Comparison of ENCODE assay signal across 8 mouse cellular contexts in genomic region chrX:106603386-106603785, GRCm38 (mm10). TPM values are rescaled to one million over a fixed set of nuclear protein-coding genes. Genes with fewer than 3 reads are reported as not detected.
A peak's percentile ranks its signal among the peaks of the same experiment; 100 is the strongest.
DNase-seq lines count a peak whose midpoint lies in the region; ATAC-seq and TF ChIP-seq lines count a peak whose summit lies in the region.

Cysltr1 (minus strand) TSS chrX:106603679.

- peak within 1 kb of the TSS; percentile 54 for H3K4me2 ChIP-seq in heart, embryonic 12.5 days
- H3K4me2 ChIP-seq in kidney, postnatal 0 days (ENCODE audit: low read length) = peak within 1 kb of the TSS; percentile 43

- WGBS in heart, embryonic 12.5 days = 17% methylated on average over 6 of the region's 6 CpGs
- WGBS in kidney, postnatal 0 days = 24% methylated on average over 6 of the region's 6 CpGs

- no peak for ATAC-seq in heart, embryonic 12.5 days (ENCODE audit: insufficient number of reproducible peaks, low FRiP score)
- ATAC-seq in kidney, postnatal 0 days (replicated peaks; ENCODE audit: low FRiP score, low read depth) = no peak
- ATAC-seq in megakaryocyte progenitor cell, adult 5-6 weeks (replicated peaks; ENCODE audit: poor library complexity) = peak; percentile 90

- no peak within 1 kb of the TSS for H3K27ac ChIP-seq in heart, embryonic 12.5 days (ENCODE audit: poor library complexity, severe bottlenecking)
- peak within 1 kb of the TSS; percentile 10; the same call in 1 of the 2 replicates for H3K27ac ChIP-seq in kidney, postnatal 0 days
- H3K27ac ChIP-seq in left cerebral cortex, adult 2 months = no peak within 1 kb of the TSS

- 0 out of 2 replicates have a peak, but pooled peaks cover 4% of the 10 kb centered on the region for H3K4me1 ChIP-seq in heart, embryonic 12.5 days (replicated peaks)
- H3K4me1 ChIP-seq in kidney, postnatal 0 days (replicated peaks; ENCODE audit: insufficient read depth, low read length) = no peaks in the 10 kb centered on the region

- H3K27me3 ChIP-seq in heart, embryonic 12.5 days (replicated peaks) = no peaks in the 10 kb centered on the region
- H3K27me3 ChIP-seq in kidney, postnatal 0 days (ENCODE audit: insufficient read depth, low read length) = no peaks in the 10 kb centered on the region

- H3K9me3 ChIP-seq in heart, embryonic 12.5 days (replicated peaks) = no peaks in the 10 kb centered on the region
- H3K9me3 ChIP-seq in kidney, postnatal 0 days (replicated peaks; ENCODE audit: low read length) = no peaks in the 10 kb centered on the region

- 0 out of 2 replicates have a peak within 1 kb of the TSS, but pooled peaks have one; percentile 8 for H3K4me3 ChIP-seq in heart, embryonic 12.5 days
- 0 out of 2 replicates have a peak within 1 kb of the TSS, but pooled peaks have one; percentile 5 for H3K4me3 ChIP-seq in kidney, postnatal 0 days (replicated peaks; ENCODE audit: low read depth, low read length)
- H3K4me3 ChIP-seq in left cerebral cortex, adult 2 months = no peak within 1 kb of the TSS

- no peak within 1 kb of the TSS for H3K9ac ChIP-seq in heart, embryonic 12.5 days
- H3K9ac ChIP-seq in kidney, postnatal 0 days (ENCODE audit: low read depth, low read length) = no peak within 1 kb of the TSS

- H3K36me3 ChIP-seq in heart, embryonic 12.5 days = no peaks in the 10 kb centered on the region
- H3K36me3 ChIP-seq in kidney, postnatal 0 days (ENCODE audit: insufficient read depth, low read length) = no peaks in the 10 kb centered on the region

- intact Hi-C loops in left cerebral cortex, adult 2 months (cut with DNase I) = no loop called here

- no peak for TF ChIP-seq CTCF in kidney, postnatal 0 days (IDR thresholded peaks at IDR 0.05; ENCODE audit: low read depth)
- TF ChIP-seq CTCF in left cerebral cortex, adult 2 months (IDR thresholded peaks at IDR 0.05) = no peak

- DNase-seq in urinary bladder, postnatal 36 days (ENCODE audit: low spot score in 2 of 2) = peak; percentile 0 to 1
- no peak for DNase-seq in urinary bladder, adult 2 months (ENCODE audit: low spot score)
- DNase-seq in kidney, postnatal 0 days (ENCODE audit: low spot score) = peak; percentile 24
- DNase-seq in frontal cortex, postnatal 10 days (ENCODE audit: low spot score in 2 of 2) = no peak
- DNase-seq in left cerebral cortex, adult 2 months (ENCODE audit: extremely low spot score in 1 of 2, low spot score in 2 of 2) = no peak
- no peak for DNase-seq in testis, postnatal 10 days (ENCODE audit: low spot score)

RNA-seq across cellular contexts. Expression of gene Cysltr1, which starts in this region (rescaled TPM):
- 2.5 and 3.5 TPM in 2 replicates for polyA plus RNA-seq in urinary bladder, adult 2 months (2012; rRNA removed)
- 0.83 and 0.87 TPM in 2 replicates for polyA plus RNA-seq in heart, embryonic 12.5 days (2016; fragmentation: Nextera tagmentation; extraction: Ambion mirVana)
- 2.6 and 3.2 TPM in 2 replicates for polyA plus RNA-seq in kidney, postnatal 0 days (2015; fragmentation: Nextera tagmentation; extraction: Ambion mirVana)
- total RNA-seq in megakaryocyte progenitor cell, adult 5-6 weeks (2015) = 1.6 and 2.5 TPM in 2 replicates
- total RNA-seq in megakaryocyte progenitor cell, adult 5-6 weeks (2017) = 1.0 and 3.3 TPM in 2 replicates
- total RNA-seq in left cerebral cortex, adult 2 months (2021) = under 1 TPM; 0.21 to 0.25 TPM

Comparison
In these comparisons a context has a peak if more than half of its experiments do, and no peak if none do; other contexts are left out.
1. DNase-seq: peak in urinary bladder, postnatal 36 days (2 of 2) and kidney, postnatal 0 days (single experiment); none in urinary bladder, adult 2 months (single experiment), frontal cortex, postnatal 10 days (0 of 2), left cerebral cortex, adult 2 months (0 of 2) and testis, postnatal 10 days (single experiment).